Mouse (Mus musculus) CH12.LX (cell line): Measurements from ENCODE around the gene Elovl5. TPM values are rescaled to one million over a fixed set of nuclear protein-coding genes. Genes with fewer than 3 reads are reported as not detected.

Experiments
- DNase-seq: peaks from one replicate; pipeline ENCODE4 v3.0.0-alpha.2; 2013; ENCODE audit errors: extremely low read depth
- H3K27ac ChIP-seq: 2 replicates; pipeline ENCODE4 v1.5.1; 2012; ENCODE audit warnings: low read depth, mild to moderate bottlenecking, control low read depth, moderate library complexity; ENCODE audit not compliant: insufficient read depth
- H3K27me3 ChIP-seq: replicated peaks from 2 replicates; pipeline ENCODE3; 2012; ENCODE audit warnings: inconsistent platforms
- H3K36me3 ChIP-seq, 2 experiments: replicated peaks in 1 of 2; 2 replicates each; pipeline versions ENCODE3 to v1.6.1; 2012; ENCODE audit warnings: inconsistent platforms in 1 of 2, low read length in 1 of 2, mild to moderate bottlenecking in 1 of 2, mixed read lengths in 1 of 2, moderate library complexity in 1 of 2; ENCODE audit not compliant: control insufficient read depth in 1 of 2, insufficient read depth in 1 of 2
- H3K4me1 ChIP-seq, 2 experiments: 2 replicates each; pipeline ENCODE4 v1.6.1; 2012; ENCODE audit warnings: inconsistent platforms in 1 of 2, moderate library complexity in 1 of 2; ENCODE audit not compliant: insufficient read depth in 2 of 2, control insufficient read depth in 1 of 2
- H3K4me2 ChIP-seq: 2 replicates; pipeline ENCODE4 v1.6.1; 2012; ENCODE audit warnings: low read depth, mild to moderate bottlenecking, control low read depth; ENCODE audit not compliant: poor library complexity, insufficient read depth, severe bottlenecking
- H3K4me3 ChIP-seq, 3 experiments: fragments of 150-350 bp in 1 of 3; sonication (generic) in 1 of 3; replicated peaks in 1 of 3; 2 replicates each; pipeline versions ENCODE3 to v1.5.1; 2011 to 2012; ENCODE audit warnings: low read depth in 2 of 3, low read length in 2 of 3, mild to moderate bottlenecking in 2 of 3, moderate library complexity in 2 of 3, control low read depth in 1 of 3, improper control_type of control experiment in 1 of 3, inconsistent platforms in 1 of 3, mixed read lengths in 1 of 3; ENCODE audit not compliant: poor library complexity in 1 of 3
- H3K79me2 ChIP-seq: replicated peaks from 2 replicates; pipeline ENCODE4 v1.6.1; 2012; ENCODE audit warnings: mild to moderate bottlenecking, moderate library complexity; ENCODE audit not compliant: control insufficient read depth, poor library complexity, insufficient read depth, severe bottlenecking; ENCODE audit errors: extremely low read depth
- H3K9ac ChIP-seq: 2 replicates; pipeline ENCODE4 v1.6.1; 2012; ENCODE audit warnings: low read depth, mild to moderate bottlenecking, control low read depth, moderate library complexity; ENCODE audit not compliant: insufficient read depth
- H3K9me3 ChIP-seq: replicated peaks from 2 replicates; pipeline ENCODE3; 2012; ENCODE audit warnings: low read length, inconsistent platforms, mixed read lengths
- CHD2 ChIP-seq: IDR thresholded peaks from 2 replicates; pipeline ENCODE4 v1.6.1; 2011; ENCODE audit warnings: low read length, improper control_type of control experiment
- CTCF ChIP-seq, 2 experiments: IDR thresholded peaks in 1 of 2; conservative IDR thresholded peaks in 1 of 2; 2 replicates each; pipeline ENCODE4 v1.5.1; 2011 to 2012; ENCODE audit warnings: low read depth in 2 of 2, low read length in 2 of 2, improper control_type of control experiment in 1 of 2, inconsistent platforms in 1 of 2, mild to moderate bottlenecking in 1 of 2, moderate library complexity in 1 of 2
- E2F4 ChIP-seq: IDR thresholded peaks from 2 replicates; pipeline ENCODE4 v1.6.1; 2011; ENCODE audit warnings: low read depth, low read length, improper control_type of control experiment; ENCODE audit not compliant: insufficient replicate concordance
- ETS1 ChIP-seq: conservative IDR thresholded peaks from 2 replicates; pipeline ENCODE4 v1.6.1; 2012; ENCODE audit warnings: low read depth, mild to moderate bottlenecking, inconsistent platforms, low read length, improper control_type of control experiment, moderate library complexity
- HCFC1 ChIP-seq: IDR thresholded peaks from 2 replicates; pipeline ENCODE4 v1.6.1; 2012; ENCODE audit warnings: low read depth, mild to moderate bottlenecking, inconsistent platforms, low read length, improper control_type of control experiment
- KAT2A ChIP-seq: IDR thresholded peaks from 2 replicates; pipeline ENCODE4 v1.6.1; 2012; ENCODE audit warnings: low read length, improper control_type of control experiment, inconsistent platforms; ENCODE audit not compliant: insufficient replicate concordance
- MAZ ChIP-seq: IDR thresholded peaks from 2 replicates; pipeline ENCODE4 v1.6.1; 2012; ENCODE audit warnings: low read depth, mild to moderate bottlenecking, inconsistent platforms, low read length, improper control_type of control experiment, moderate library complexity
- MEF2A ChIP-seq: IDR thresholded peaks from 2 replicates; pipeline ENCODE4 v1.6.1; 2014; ENCODE audit warnings: low read depth, mild to moderate bottlenecking, inconsistent platforms, low read length, improper control_type of control experiment, borderline replicate concordance
- MXI1 ChIP-seq: IDR thresholded peaks from 2 replicates; pipeline ENCODE4 v1.6.1; 2011; ENCODE audit warnings: mild to moderate bottlenecking, low read depth, low read length, improper control_type of control experiment
- NELFE ChIP-seq: IDR thresholded peaks from 2 replicates; pipeline ENCODE4 v1.6.1; 2011; ENCODE audit warnings: low read depth, low read length, improper control_type of control experiment
- NRF1 ChIP-seq: IDR thresholded peaks from 2 replicates; pipeline ENCODE4 v1.6.1; 2014; ENCODE audit warnings: low read depth, mild to moderate bottlenecking, inconsistent platforms, low read length, improper control_type of control experiment, moderate library complexity
- PAX5 ChIP-seq: IDR thresholded peaks from 2 replicates; pipeline ENCODE4 v1.6.1; 2012; ENCODE audit warnings: low read length, inconsistent platforms, mixed read lengths
- RAD21 ChIP-seq: IDR thresholded peaks from 2 replicates; pipeline ENCODE4 v1.6.1; 2011; ENCODE audit warnings: low read depth, mild to moderate bottlenecking, low read length, improper control_type of control experiment, moderate library complexity
- TBP ChIP-seq: conservative IDR thresholded peaks from 2 replicates; pipeline ENCODE4 v1.6.1; 2011; ENCODE audit warnings: low read depth, low read length, improper control_type of control experiment
- USF2 ChIP-seq: conservative IDR thresholded peaks from 2 replicates; pipeline ENCODE4 v1.6.1; 2011; ENCODE audit warnings: low read depth, low read length, improper control_type of control experiment
- ZMIZ1 ChIP-seq: IDR thresholded peaks from 2 replicates; pipeline ENCODE4 v1.6.1; 2012; ENCODE audit warnings: low read depth, mild to moderate bottlenecking, inconsistent platforms, low read length, improper control_type of control experiment
- dilution Hi-C: fragments of 300-500 bp; cut with MboI; formaldehyde crosslinking; loops from 2 replicates; pipeline ENCODE4 v1.14.3; 2020; ENCODE audit warnings: low sequenced_read_pairs; ENCODE audit not compliant: extremely low pct_unique_long_range_greater_than_20kb, extremely low pct_ligation_motif_present
- in situ Hi-C: fragments of 300-500 bp; cut with MboI; formaldehyde crosslinking; loops from 3 replicates; pipeline ENCODE4 v1.14.3; 2019; ENCODE audit warnings: low sequenced_read_pairs, low pct_ligation_motif_present, low pct_unique_long_range_greater_than_20kb, mixed read lengths
- polyA plus RNA-seq: library from polyadenylated mRNA; unstranded; fragments of >175 nt; gene quantifications from 2 replicates; pipeline ENCODE4 v1.2.1, GENCODE M21; 2012; ENCODE audit warnings: low read depth; ENCODE audit not compliant: insufficient read length
- total RNA-seq, 2 experiments: library from RNA; depleted of rRNA; stranded (reverse); fragments of 300-350 nt in 1 of 2; fragments of >200 nt in 1 of 2; gene quantifications; 2 replicates each; pipeline ENCODE4 v1.2.3; 2012 to 2014

Gene Elovl5
- total and polyA plus RNA-seq, 3 experiments, result 44.0 to 122 (median 63.0) TPM

DNA sequence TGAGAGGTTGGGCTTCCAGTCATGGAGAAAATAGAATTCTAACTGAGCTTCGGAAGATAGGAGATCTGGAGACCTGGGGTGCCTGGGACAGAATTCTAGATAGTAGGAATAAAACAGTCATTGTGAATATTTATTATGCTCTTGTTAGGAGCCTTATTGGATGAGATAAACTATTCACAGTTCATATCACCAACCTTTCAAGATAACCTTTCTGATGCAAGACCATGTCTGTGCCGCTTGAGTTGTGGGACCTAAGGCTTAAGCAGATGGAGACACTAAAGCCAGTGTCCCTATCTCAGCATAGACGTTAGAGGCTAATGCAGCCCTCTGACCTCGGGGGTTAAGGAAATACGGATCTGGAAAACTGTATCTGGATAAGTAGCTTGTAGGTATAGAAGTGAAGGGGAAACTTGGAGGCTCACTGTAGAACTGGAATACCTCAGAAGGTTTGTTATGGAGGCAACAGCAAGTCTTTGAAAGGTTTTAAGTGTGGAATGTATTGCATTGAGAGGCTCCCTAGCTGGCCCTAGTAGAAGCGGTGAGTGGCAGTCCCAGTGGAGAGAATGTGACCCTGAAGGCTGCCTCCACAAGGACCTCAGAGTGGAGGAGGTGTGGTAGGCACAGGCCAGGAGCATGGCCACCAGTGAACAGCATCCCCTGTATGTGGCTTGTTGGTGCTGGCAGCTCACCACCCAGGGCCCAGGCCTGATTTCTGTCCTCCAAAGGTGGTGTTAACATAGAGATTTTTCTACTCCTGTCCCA lies 52.2 kb downstream of the Elovl5 start:
- no peaks in the 10 kb centered on the region for H3K9me3 ChIP-seq
- H3K36me3 ChIP-seq, result peaks cover 2 to 70% of the 10 kb centered on the region in 2 experiments
- H3K4me1 ChIP-seq, result peaks cover 0 to 3% of the 10 kb centered on the region in 2 experiments; a peak in 1 of 4 replicates
- H3K4me3 ChIP-seq, result no peak overlapping the region
- H3K27ac ChIP-seq, result no peak overlapping the region
- dilution Hi-C loops (no loop called here), in situ Hi-C loops (no loop called here)
- 0 out of 2 replicates have a peak, but pooled peaks cover 2% of the 10 kb centered on the region for H3K79me2 ChIP-seq
- DNase-seq, result no peak
- no peak for TF ChIP-seq CTCF (conservative IDR thresholded peaks at IDR 0.05 in 1 of 2, IDR thresholded peaks at IDR 0.05 in 1 of 2; ENCODE audit: low read depth in 2 of 2, low read length in 2 of 2)
- no peak for TF ChIP-seq CHD2
- TF ChIP-seq MXI1, result no peak
- no peak for TF ChIP-seq KAT2A
- TF ChIP-seq NRF1, result no peak
- H3K27me3 ChIP-seq, result no peaks in the 10 kb centered on the region
- H3K9ac ChIP-seq, result no peak overlapping the region
- no peak overlapping the region for H3K4me2 ChIP-seq

DNA sequence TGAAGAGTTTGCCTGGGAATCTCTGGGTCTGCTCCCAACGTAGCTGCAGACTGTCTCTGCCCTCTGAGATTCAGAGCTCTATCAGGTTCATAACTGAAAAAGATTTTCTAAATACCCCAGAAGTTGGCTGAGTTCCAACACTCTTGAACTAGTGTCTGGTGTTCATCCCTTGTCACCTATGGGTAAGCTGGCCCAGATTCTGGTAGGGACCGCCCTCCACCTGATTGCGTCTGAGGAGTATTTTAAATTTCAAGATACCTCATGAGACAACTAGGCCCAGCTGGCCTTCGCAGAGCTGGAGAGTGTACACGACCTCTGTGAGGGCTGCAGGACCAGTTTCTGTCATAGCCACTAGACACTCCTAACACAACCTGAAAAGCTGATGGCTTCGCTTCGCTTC lies 61.8 kb downstream of the Elovl5 start:
- Histone ChIP-seq H3K9me3 (no peaks in the 10 kb centered on the region), H3K79me2 (no peaks in the 10 kb centered on the region), H3K36me3 (peaks cover 42 to 89% of the 10 kb centered on the region in 2 experiments), H3K4me3 (no peak overlapping the region), H3K4me2 (no peak overlapping the region), H3K9ac (no peak overlapping the region), H3K27ac (no peak overlapping the region), H3K4me1 (no peaks in the 10 kb centered on the region), H3K27me3 (no peaks in the 10 kb centered on the region)
- in situ Hi-C loops (no loop called here), dilution Hi-C loops (no loop called here)
- no peak for TF ChIP-seq PAX5
- TF ChIP-seq CHD2, result no peak
- TF ChIP-seq TBP, result no peak
- no peak for TF ChIP-seq MAZ
- TF ChIP-seq E2F4, result no peak
- no peak for TF ChIP-seq ETS1
- no peak for TF ChIP-seq KAT2A
- no peak for TF ChIP-seq NELFE
- TF ChIP-seq ZMIZ1, result no peak
- TF ChIP-seq MEF2A, result no peak
- no peak for TF ChIP-seq USF2
- TF ChIP-seq RAD21, result no peak
- TF ChIP-seq MXI1, result no peak
- no peak for TF ChIP-seq HCFC1
- no peak for DNase-seq
